Mouse (Mus musculus) layer of hippocampus, adult 9-10 months (tissue): ENCODE data around the gene Il21.
A peak's percentile ranks its signal among the peaks of the same experiment; 100 is the strongest.

Source experiments
- DNase-seq: peaks from one replicate; pipeline ENCODE4 v3.0.0; 2022; ENCODE audit warnings: low spot score

Gene Il21

DNA sequence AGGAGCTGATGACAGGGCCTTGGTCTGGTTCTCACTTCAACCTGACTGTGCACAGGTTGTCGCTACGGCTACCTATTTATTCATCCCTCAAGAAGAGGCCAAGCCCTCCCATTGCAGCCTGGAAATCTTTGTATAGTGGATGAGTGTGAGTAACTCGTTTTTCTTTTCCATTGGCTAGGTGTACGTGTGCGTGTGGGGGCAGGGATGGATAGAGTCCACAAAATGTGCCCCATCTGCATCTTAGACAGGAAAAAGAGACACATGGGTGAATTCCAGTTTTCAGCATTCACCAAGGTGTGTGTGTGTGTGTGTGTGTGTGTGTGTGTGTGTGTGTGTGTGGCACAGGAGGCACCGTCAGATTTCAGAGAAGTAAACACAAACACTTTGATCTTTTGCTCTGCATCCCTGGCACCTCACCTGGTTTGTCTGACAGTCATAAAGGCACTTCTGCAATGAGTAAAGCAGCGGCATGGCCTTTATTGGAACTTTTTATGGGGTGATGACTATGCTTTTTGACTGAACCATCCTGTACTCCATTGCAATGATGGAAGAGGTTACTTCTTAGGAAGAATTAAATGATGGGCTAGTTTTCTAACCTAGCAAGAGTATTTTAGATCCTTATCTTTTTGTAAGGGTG is at the start of gene Il21:
Il21 (minus strand) TSS at position 51 of the 637 bp plus-strand sequence.
- no peak for DNase-seq

DNA sequence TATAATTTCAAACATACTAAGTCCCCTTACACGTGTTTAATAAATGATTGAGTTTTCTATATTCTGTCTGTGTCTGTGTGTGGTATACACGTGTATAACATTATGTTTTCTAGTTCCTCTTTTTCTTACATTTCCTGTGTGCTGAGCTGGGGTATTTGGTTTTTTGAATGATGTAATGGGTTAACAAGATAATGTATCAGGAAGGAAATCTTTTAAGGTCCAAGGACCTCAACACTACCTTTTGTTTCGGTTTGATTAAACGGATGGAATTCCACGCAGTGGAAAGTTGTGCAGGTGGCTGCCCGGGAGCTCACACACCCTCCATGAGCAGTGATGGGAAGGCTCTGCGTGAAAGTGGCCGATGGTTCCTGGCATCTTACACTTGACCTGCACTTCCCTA is 48.4 kb upstream of the Il21 start:
- DNase-seq, result no peak

DNA sequence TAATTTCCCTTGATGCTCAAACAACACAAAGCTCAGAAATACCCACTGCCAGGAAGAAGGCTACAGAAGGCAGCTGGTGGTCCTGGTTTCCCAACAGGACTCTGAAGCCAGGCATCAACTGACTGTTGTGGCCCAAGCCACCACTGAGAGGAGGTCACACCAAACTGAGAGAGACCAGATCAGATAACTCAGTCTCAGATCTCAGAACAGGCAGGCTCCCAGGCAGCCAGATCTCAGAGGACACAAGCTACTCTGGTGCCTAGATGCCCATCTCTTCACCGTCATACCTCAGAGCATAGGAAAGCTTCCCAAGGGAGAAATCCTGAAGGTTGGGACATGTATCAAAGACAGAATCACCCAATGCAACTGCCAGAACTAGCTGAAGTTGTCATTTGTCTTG is 47.8 kb upstream of the Il21 start:
- DNase-seq, result no peak

DNA sequence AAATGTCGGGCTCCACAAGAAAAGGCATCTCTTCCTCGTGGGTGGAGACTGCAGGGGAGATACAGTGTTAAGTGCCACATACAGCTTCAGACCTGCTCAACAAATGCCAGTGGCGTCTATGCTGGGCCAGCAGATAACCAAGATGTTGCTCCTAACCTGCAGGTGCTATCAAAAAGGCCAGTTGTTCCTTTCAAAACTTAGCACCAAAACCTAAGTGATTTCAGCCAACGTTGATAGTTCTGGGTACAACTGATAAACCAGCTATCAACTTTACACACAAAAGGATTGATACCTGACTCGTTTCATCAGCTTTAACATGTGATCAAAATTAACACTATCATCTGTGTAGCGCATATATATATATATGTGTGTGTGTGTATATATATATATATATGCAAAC is 42.2 kb upstream of the Il21 start:
- no peak for DNase-seq

DNA sequence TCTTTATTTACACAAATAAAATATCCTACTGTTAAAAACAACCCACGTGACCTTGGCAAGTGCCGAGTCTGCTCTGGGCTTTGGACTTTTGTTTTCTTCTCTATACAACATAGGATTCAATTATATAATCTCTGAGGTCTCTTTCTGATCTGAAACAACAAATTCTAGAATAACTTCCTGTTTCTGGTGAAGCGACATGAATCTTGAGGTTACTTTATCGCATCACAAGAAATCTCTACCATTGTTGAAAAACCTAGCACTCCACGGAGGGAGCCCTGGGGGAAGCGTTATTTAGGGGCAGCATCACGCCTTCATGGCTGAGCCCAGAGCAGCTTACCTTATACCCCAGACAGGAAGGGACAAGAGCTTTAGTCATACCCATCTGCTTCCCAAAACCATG is 40.7 kb upstream of the Il21 start:
- DNase-seq, result no peak

DNA sequence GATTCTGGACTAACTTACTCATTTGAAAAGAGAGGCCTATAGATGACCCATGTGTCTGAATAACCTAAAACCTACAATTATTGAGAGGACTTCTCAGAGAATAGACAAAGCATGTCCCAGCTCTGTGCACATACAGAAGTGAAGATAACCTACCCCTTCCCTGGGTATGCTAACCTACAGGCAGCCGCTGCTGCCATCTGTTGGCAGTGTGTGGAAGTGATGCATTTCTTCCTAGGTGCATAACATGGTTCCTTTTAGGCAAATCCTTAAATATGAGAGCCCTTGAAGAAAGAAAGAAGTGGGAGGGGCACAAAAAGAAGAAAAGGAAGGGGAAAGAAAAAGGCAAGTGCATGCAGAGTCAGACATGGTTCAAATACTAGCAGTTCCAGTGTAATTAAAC is 38.8 kb upstream of the Il21 start:
- DNase-seq, result peak; percentile 51

DNA sequence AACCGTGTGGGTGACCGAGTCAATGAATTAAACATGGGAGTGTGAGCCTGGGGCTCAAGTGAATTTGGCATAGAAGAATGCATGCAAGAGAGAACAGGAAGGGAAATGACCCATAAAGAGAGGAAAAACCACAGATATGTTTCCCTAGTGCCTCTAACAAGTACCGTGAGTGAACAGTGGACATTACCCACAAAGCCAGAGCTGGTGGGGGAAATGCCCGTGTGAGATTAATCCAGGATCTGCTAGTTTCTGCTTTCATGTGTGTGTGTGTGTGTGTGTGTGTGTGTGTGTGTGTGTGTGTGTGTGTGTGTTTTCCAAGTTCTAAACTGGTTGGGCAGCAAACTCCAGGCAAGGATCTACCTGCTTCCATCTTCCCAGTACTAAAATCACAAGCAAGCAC is 37.5 kb upstream of the Il21 start:
- DNase-seq, result no peak

DNA sequence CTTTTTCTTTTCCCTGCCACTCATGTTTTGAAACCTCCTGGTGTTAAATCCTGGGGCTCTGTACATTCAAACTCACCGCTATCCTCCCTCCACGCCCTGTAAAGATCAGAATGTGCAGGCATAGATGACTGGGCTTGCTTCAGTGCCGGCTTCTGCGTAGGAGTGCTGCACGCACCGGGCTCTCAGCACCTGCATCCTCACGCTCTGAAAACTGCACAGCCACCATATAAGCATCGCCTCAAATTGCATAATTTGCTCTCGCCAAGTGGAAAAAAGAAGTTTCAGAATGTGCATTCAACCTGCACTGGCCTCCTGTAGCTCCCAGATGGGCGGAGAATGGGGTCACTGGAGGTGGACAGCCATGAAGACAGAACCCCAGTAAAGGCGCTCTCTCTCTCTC is 35.9 kb upstream of the Il21 start:
- DNase-seq, result no peak

DNA sequence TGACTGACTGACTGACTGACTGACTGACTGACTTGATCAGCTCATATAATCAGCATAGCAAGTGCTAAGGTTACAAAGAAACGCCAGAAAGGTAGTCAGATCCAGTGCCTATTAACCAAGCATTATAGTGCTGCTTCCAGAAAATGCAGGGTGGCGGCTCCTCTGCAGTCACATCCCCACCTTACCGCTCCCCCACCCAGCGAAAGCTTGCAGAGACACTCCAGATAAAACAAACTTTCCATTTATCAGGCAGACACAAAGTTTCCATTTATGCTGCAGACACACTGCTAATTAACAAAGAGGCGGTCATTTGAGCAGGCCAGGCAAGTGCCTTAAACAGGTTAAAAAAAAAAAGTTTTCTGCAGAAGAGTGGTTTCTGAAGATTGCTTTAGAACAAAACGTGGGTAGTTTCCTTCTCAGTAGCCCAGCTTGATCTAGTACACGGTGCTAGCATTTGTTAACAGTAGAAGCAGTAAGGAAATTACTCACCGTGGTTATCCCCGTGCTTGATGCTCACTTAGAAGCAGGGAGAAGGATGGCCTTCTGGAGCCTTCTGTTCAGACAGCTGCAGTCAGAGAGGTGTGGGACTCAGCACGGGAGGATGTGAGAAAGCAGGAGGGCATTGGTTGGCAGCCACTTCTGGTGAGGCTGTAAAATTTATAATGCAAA is 27.0 kb upstream of the Il21 start:
- DNase-seq, result peak; percentile 11

DNA sequence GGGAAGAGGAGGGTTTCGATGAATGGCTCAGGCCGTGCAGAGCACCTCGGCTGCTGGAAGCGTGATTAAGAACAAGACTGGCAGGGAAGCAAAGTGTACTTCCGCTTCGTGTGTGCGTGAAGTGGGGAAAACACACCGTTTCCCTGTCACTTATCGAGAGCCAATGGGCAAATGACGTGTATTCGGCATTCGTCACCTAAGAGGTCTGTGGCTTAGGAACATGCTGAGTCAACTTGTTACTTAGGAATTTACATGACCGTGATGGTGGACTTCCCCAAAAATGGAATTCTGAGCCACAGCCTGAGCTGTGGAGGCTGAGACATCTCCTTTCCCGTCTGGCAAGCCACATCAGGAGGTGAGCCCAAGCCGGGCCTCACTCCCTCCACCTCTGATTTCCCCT is 25.3 kb upstream of the Il21 start:
- DNase-seq, result no peak

DNA sequence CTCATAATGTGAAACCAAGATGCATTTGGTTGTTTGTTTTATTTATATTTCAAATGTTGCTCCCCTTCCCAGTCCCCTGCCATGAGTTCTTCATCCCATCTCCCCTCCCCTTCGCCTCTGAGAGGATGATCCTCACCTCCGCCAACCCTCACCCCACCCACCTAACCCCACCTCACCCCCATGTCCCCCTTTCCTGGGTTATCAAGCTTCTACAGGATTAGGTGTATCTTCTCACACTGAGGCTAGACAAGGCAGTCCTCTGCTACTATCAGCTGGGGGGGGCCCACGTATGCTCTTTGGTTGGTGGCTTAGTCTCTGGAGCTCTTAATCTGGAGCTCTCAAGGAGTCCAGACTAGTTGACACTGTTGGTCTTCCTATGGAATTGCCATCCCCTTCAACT is 18.5 kb upstream of the Il21 start:
- DNase-seq, result no peak

DNA sequence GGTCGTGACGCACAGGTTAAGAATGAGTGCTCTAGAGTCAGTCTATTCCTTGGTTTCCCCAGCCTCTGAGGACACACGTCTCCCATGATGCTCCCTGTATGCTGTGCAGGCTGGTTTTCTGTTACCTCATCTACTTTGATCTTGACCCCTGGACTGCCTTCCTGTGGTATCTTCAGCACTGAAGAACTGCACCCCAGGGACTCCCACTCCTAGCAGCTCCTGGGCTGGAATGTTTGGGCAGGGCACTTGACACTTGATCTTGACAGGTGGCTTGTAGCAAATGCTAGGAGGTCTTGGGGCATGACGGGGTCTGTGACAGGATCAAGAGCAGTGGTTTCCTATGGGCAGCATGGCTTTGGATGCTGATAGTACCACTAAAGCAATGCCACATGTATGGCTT is 2.6 kb upstream of the Il21 start:
- no peak for DNase-seq

DNA sequence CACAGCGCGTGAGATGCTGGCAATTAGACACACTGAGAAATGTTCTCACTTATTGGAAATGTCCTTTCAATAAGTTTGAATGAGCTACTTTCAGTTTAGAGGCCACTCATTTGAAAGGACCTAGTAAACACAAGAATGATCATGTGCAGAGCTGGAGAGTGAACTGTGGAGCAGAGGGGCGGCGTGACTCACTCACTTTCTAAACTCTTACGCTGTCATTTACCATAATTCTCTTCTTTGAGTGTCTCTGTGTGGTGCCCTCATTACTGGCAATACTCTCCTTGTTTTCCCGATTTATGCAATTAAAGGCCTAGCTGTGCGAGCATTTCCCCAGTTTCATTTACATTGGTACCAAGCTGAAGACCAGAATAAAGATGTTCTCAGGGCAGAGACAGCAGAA is 1.3 kb downstream of the Il21 start:
- DNase-seq, result no peak

DNA sequence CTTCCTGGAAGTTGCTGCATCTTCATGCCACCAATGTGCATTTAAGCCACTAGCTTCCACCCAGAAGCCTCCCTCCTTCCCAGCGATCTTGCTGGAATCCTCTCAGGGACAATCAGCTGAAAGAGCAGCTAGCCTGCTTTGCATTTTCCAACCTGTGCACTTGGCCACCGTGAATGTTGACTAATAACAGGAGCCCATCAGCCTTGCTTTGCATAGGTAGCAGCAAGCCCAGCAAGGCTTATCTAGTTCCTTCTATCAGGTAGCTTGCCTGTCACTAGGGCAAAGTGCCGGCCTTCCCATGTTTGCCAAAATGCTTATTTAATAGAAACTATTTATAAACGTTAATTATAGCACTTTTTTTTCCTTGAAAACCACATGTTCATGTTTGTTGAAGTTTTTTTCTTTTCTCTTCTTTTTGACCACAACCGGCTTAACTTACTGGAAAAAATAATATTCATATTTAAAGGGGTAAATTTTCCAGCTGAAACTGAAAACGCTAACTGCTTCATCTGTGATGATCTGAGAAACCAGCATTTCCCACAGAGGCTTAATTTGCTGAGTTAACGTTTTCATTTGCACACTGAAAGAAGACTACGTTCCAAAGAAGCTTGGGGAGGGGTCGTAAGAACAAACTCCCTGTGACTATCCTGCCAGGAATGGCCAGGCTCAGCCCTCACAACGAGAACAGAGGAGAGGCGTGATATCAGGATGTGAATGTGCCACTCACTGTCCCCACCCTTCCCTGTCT is 3.2 kb downstream of the Il21 start:
- DNase-seq, result no peak

DNA sequence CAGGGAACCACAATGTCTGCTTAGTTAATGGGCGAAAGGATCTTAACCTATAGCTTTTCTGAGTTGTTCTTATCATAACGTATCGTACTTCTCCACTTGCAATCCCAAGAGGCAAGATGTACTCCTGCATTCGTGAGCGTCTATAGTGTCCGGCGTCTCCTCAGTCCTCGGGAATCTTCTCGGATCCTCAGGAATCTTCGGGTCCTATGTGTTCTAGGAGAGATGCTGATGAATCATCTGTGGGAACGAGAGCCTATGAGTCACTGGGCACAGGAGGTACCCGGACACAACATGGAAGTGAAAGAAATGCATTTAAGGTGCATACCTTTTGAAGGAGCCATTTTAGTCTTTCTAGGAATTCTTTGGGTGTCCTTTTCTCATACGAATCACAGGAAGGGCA is 7.3 kb downstream of the Il21 start:
- DNase-seq, result no peak

DNA sequence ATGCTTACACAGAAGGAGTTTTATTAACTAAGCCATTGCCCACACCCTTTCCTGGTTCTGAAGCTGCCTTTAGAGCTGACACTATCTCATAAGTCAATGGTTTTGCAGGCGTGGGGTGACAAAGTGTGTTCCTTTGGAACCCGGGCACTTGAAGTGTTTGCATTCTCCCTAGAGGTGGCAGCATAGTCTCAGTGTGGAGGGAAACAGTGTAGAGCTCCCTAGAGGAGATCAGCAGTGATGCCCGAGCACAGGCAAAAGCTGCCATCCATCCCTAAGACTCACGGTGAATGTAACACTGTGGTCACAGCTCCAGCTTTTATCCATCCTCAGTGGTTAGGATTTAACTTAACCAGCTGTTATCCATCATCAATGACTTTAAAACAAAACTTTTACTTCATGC is 13.4 kb downstream of the Il21 start:
- peak; percentile 22 for DNase-seq

DNA sequence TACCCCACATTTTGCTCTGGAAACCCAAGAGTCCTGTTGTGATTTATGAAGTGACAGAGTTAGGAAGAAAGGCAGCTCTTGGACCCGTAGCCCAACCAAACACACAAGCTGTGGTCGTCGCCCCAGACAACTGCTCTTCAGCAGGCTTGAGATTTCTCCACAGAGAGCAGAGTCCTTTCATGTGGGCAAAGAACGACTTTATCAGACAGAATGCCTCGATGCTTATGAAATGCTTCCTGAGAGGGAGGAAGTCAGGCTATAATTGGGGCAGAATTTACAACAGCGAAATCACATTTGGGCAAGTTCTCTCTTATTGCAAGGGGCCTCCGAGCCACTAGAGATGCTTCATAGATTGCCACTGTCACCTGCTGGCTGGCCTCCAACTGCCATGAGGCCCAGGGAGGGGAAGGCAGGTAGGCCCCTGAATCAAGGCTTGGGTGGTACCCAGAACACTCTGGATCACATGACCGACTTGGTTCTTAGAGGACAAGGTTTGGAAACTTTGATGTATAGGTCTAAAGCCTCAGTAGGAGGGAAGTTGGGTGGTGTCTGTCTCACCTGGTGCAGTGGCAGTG is 27.1 kb downstream of the Il21 start:
- DNase-seq, result no peak

DNA sequence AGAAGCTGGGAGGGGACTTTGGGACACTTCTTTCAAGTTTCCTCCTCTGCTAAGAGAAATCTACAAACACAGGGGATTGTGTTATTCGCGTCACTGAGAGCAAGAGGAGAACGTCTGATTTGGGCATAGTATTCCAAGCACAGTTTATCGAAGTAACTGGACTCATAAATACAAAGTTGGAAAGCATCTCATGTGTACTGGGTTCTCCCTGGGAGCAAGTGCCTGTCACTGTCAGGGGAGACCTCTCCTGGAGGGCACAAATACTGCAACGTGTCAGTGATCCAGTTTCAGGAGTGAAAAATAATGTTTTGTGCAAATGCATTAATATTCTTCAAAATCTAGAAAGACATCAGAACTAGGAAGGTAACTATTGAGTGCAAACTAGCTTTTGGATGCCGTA is 27.9 kb downstream of the Il21 start:
- DNase-seq, result peak; percentile 16

DNA sequence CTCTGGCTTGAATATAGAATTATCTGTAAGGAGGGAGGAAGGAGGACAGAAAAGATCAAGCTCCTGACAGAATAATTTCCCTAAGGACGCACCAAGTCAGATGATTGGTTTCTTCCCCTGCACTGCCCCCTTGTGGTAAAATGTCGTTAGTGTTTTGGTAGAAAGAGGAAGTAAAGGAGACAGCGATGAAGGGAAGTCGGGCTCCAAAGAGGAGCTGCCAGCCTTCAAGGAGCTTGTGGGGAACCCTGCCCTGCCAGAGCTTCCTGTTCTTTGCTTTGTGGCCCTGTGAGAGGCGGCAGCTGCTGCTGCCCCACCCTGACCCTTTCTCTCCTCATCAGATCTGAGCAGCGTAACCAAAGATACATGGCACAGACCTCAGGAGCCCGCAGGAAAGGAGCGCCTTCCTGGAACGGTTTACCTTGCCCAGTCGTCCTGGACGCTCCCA is 28.4 kb downstream of the Il21 start:
- peak; percentile 67 for DNase-seq

DNA sequence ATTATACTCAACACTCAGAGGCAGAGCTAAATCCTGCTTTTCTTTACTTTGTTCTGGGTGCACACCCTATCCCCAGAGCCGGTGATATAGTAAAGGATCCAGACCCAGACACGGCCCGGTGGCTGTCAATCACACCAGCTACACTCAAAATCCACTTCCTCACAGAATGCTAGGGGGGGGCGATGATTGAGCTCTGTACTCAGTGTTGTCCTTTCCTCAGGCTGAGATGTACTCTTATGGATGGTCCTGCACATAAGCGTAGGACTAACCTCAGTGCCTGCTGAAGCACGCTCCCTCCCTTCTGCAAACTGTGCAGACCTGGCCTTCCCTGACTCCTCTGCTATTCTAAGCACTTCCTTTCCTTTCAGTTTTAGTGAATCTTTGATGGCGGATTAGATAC is 29.6 kb downstream of the Il21 start:
- DNase-seq, result no peak

DNA sequence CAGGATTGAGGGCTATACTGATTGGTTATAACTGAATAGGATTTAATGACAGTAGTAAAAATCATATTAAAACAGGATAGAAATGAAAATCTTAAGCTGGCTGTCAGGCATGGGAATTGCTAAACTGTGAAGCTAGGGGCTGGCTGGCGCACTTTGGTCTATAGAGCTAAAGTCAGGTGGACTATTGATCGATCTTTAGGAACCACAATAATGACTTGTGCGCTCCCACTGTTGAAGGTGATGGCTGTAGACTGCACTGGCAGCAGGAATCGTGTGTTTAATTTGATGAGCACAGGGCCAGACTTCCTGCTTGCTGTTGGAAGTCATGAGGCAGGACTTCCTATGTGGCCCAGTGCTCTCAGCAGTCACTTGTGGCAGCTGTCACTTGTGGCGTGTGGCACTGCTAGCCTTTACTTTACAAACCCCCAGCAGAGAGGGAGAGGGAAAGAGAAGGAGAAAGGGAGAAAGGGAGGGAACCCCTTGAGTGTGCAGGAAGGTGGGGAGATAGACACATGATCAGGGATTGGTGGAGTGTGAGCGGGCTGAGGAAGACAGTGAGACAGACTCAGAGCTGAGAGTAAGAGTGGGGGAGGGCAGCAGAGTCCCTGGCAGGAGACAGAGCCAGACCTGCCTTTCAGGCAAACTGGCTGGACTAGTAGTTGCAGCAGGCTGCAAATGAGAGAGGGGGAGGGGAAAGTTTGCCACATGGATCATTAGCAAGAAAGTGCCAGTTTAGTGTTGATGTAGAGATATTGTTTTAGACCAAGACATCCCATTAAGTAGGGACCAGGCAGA is 31.1 kb downstream of the Il21 start:
- DNase-seq, result no peak

DNA sequence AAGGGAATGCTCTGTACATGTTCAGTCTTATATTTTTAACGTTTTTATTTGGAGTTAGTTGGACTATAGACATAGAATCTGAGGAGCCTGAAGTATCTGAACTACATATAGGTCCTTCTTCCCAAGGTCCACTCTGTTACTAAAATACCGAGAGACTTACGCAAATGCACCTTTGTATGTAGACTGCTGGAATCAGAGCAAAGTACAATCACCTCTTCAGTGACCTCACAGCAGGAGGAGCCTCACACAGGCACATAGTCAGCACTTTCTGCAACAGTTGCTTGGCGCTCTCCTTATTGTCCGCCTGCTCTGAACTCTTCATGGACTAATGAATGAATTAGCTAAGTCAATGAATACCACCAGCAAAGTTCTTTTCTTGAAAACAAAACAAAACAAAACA is 34.1 kb downstream of the Il21 start:
- no peak for DNase-seq
